Mouse (Mus musculus) activated CD4-positive, CD25-positive, alpha-beta regulatory T cell, adult 4 months (primary cell): ENCODE measurements around the gene Stk33. TPM values are rescaled to one million over a fixed set of nuclear protein-coding genes. Genes with fewer than 3 reads are reported as not detected.

ENCODE experiments used
- ATAC-seq: one replicate; pipeline ENCODE4 v1.8.0; 2017
- polyA plus RNA-seq, 2 experiments: library from polyadenylated mRNA; unstranded; fragments of 100-300 nt; shearing (Covaris generic); gene quantifications; one replicate each; pipeline ENCODE4 v1.2.1; 2017

Stk33 gene
- polyA plus RNA-seq, 2 experiments from 2014 or later, result not detected

GRCm38 (mm10) chr7:109238724-109239123 is 200.2 kb downstream of the Stk33 start:
- no peak for ATAC-seq

- no peak for ATAC-seq
Observed at GRCm38 (mm10) chr7:109234882-109235640, 203.8 kb downstream of the Stk33 start.

- ATAC-seq, result no peak
Observed at GRCm38 (mm10) chr7:109234476-109234875, 204.4 kb downstream of the Stk33 start.

- no peak for ATAC-seq
Observed at GRCm38 (mm10) chr7:109231881-109232321, 207.0 kb downstream of the Stk33 start.

- ATAC-seq, result no peak
Observed at GRCm38 (mm10) chr7:109231307-109231706, 207.6 kb downstream of the Stk33 start.

GRCm38 (mm10) chr7:109230806-109231205 is 208.1 kb downstream of the Stk33 start:
- ATAC-seq, result no peak

Other genes starting within 250 kb of the Stk33 start
- gene Trim66, start 69.1 kb upstream of the Stk33 start, polyA plus RNA-seq, result not detected
- 100 to 1,000 TPM; 252 to 318 TPM for gene Rpl27a, start 80.1 kb upstream of the Stk33 start, polyA plus RNA-seq